Mouse (Mus musculus) adrenal gland, postnatal 14 days (tissue): ENCODE results near the gene Gps1. TPM values are rescaled to one million over a fixed set of nuclear protein-coding genes. Genes with fewer than 3 reads are reported as not detected.
A peak's percentile ranks its signal among the peaks of the same experiment; 100 is the strongest.
"Not testable (repeated sequence)": the region's sequence is repeated elsewhere in the genome, so short reads cannot be mapped to it uniquely, and the experiment has no call there.

Experiments
- DNase-seq: peaks from one replicate; pipeline ENCODE4 v3.0.0; 2021; ENCODE audit warnings: mixed read lengths
- total RNA-seq: library from RNA; stranded (reverse); gene quantifications from 2 replicates; pipeline ENCODE4 v1.2.3, GENCODE M21; 2021

The Gps1 gene
- total RNA-seq, 1 experiment from 2014 or later = 101 TPM

GRCm38 (mm10) chr11:120821076-120821922 lies 37.2 kb downstream of the Gps1 start:
- DNase-seq = no peak

GRCm38 (mm10) chr11:120822321-120822720 lies 38.2 kb downstream of the Gps1 start:
- no peak for DNase-seq

GRCm38 (mm10) chr11:120822831-120823550 lies 38.9 kb downstream of the Gps1 start:
- DNase-seq = peak; percentile 63

- DNase-seq = peak; percentile 80
These were observed 39.5 kb downstream of the Gps1 start for GRCm38 (mm10) chr11:120823551-120823947.

GRCm38 (mm10) chr11:120823956-120824786 lies 40.1 kb downstream of the Gps1 start, which contains the start of gene Fasn:
TSS of gene Fasn (minus strand) at chr11:120824547.
- peak; percentile 99 for DNase-seq

DNA sequence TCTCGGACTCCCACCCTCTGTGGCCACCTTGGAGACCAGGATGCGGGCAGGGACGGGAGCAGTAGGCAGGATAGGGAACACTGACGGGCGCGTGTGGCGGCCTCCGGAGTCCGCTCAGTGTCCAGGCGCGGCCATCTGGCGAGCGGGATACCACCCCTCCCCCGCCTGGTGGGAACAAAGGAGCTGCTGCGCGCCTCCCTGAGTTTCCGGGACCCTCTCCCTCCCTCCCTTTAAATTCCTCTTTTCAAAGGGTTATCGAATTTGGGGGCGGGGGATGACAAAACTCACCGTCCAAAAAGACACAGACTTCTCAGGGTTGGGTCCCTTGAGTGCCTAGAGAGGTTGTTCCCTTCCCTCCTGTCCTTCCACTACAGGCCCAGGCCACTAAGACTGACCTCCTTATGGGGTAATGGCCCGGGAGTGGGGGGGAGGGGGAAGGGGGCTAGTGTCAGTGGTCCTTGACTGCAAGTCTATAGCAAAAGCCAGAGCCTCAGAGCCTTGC lies 40.8 kb downstream of the Gps1 start:
- DNase-seq = no peak

DNA sequence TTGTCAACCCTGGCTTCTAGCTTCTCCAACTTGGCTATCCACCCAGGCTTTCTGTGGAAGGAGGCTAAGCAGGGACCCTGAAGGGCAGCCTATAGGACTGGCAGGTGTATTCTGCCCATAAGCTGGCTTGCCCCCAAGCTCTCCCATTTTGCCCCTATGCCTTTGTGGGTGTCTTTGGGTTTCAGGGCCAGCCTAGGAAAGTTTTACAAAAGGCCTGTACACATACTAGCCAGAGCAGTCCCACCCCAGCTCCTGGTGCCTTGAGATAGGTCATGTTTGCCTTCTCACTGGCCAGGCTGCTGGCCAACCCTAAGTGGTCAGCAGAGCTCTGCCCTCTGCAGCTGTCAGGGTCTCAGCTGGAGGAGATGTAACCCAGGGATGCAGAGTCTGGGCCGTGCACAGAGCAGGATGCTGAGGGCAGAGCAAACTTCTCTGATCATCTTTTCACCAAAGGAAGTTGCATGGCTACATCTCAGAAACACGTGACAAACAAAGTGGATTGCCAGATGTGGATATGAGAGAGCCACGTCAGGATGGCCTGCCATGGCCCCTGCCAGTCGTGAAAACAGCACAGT lies 41.3 kb downstream of the Gps1 start:
- no peak for DNase-seq

DNA sequence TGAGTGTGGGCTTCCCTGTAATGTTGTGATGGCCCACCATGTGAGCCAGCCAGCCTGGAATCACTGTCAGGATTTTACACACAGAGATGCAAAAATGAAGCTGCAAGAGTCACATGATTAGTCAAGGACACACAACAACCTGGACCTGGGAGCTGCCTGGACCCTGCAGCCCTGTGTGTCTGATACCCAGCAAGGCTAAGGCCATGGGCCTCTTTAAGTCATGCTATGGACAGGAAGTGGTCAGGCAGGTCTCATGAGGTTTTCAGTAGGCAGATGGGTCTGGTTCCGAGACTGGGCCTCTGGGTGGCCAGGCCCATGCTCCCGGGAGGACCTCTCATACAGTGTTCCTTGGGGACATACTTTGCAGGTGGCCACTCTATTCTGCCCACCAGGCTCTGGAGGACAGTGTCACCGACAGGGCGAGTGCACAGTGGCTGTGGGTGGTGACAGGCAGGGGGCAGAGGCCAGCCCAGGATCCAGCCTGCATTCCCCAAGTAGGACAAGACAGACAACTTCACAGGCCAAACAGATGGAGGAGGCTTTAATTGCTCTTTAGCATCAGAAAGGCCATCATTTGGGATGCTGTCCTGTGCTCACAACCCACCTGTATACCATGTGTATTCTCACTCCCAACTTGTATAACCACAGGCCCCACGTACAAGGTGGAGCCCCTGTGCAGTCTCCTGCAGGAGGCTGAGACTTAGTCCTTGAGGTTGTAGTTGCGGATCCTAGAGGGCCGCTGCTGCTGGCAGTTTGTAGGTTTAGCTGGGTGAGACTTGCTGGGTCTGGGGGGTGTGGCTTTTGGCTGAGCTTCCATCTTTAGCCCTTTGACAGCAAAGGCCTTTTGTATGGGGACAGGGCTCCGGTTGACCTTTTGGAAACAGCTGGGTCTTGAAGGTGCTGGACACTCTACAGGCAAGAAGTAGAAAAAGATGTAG lies 42.2 kb downstream of the Gps1 start:
- no peak for DNase-seq

GRCm38 (mm10) chr11:120828416-120828815 lies 44.3 kb downstream of the Gps1 start:
- no peak for DNase-seq

DNA sequence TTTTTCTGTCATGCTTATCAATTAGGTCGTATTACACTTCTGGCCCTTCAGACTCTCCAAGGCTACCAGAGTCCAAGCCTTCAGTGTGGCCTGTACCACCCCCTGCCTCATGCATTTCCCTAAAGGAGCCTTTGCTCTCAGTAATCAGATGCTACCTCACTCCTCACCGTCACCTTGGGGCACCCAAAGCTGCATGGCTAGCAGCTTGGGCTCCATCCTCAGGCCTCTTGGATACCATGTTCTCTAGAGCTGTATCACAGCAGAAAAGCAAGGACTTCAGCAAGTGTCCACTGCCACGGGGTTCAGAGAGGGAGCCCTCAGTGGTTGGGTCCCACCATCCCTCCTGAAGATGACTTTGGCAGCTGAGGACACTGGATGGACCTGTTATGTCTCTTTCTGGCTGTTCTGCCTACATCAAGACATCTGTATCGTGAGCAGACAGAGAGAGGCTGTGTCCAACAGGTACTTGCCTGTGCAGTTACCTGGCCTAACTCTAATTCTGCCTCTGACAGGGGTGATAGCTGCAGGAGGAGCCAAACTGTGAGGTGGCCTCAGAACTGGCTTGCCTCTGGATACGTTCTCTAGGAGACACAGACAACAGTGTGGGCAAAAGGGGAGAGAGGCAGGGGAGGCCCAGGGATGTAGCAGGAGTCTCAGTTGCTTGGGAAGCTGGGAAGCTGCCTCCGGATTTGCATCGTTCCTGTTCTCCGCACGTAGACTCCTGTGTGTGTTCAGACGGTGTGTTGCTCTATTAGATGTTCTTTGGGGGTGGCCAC lies 45.9 kb downstream of the Gps1 start:
- DNase-seq = no peak

DNA sequence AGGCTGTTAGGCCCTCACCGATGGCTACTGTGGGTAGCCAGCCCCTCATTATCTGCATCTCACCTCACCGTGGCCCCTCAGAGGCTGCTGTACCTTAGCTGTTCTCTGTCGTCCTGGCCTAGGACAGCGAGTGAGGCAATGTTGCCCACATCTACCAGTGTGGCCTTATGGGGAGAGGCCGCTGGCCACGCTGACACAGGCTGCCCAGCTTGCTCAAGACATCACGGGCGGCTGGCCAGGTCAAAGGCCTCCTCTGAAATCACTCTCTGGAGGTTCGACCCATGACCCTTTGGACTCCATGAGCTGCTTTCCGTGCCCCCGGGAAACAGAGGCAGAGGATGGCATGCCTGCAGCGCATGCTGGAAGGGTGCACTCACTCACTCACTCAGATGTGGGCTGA lies 46.6 kb downstream of the Gps1 start:
- peak; percentile 78 for DNase-seq

GRCm38 (mm10) chr11:120831659-120832440 lies 47.8 kb downstream of the Gps1 start:
- DNase-seq = no peak

DNA sequence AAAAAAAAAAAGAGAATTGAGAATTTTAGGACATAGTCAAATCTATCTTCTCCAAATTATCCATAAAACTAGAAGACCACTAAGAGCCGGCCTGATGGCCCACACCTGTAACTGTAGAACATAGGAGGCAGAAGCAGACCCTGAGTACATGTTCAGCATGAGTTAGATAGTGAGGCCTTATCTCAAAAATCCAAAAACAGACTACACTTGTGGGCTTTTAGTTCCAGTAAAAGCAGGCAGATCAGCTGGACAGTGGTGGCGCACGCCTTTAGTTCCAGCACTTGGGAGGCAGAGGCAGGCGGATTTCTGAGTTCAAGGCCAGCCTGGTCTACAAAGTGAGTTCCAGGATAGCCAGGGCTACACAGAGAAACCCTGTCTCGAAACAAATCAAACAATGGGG lies 48.9 kb downstream of the Gps1 start:
- DNase-seq = not testable (repeated sequence)

- no peak for DNase-seq
These were observed 49.6 kb downstream of the Gps1 start for GRCm38 (mm10) chr11:120833555-120834280.
